Mouse (Mus musculus): ENCODE results near the gene Ltk.
"Not testable (repeated sequence)": the region's sequence is repeated elsewhere in the genome, so short reads cannot be mapped to it uniquely, and the experiment has no call there.

Gene Ltk

DNA sequence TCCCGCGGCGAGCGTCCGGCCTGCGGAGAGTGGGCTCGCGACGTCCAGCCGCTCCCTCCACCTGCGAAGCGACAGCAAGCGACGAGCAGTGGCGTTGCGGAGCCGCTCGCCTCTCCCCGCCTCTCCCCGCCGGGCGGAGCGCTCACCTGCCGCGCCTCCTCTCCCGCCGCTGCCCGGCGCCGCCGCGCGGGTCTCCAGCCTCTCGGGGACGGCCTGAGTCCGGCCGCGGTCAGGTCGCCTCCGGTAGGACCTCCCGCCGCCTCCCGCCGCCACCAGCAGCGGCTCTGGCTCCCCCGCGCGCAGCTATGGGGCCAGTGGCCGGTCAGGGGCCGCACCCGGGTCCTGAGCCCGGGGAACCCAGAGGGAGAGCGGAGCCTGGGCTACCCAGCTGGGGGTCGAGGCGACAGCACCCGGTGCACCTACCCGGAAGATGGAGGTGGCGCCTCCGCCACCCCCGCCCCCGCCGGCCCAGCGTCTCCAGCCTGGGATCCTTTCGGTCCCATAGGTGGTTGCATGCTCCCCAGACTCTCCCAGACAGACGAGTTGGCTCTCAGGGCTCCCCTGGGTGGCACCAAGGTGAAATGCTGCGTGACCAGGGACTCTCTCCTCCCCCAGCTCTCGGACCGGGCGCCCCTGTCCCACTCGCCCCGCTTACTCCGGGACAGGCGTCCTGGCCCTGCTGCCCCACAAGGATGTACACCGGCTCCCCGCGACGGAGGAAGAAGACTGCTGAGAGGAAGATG, 2.0 kb downstream of the Ltk start:
- peak; percentile 34 to 53 for DNase-seq

DNA sequence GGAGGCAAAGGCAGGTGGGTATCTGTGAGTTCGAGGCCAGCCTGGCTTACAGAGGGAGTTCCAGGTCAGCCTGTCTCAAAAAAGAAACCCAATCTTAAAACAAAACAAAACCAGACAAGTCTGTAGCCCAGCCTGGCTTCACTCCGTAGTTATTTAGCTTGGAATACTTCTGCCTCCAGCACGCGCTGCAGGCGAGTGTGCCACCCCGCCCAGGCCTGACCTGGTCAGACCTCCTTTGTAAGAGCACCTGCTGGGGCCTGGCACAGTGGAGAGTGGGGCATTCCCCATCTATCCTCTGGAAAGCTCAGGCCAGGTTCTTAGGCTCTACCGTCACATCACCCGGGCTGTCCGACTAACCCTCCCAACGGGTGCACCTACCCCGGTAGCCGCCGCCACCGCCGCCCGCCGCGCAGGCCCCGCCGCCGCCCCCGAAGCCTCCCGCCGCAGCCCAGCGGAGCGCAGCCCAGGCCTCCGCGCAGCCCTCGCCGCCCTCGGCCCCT, 2.6 kb downstream of the Ltk start:
- no peak for DNase-seq

GRCm38 (mm10) chr2:119749260-119749659, 11.0 kb downstream of the Ltk start:
- DNase-seq = no peak

DNA sequence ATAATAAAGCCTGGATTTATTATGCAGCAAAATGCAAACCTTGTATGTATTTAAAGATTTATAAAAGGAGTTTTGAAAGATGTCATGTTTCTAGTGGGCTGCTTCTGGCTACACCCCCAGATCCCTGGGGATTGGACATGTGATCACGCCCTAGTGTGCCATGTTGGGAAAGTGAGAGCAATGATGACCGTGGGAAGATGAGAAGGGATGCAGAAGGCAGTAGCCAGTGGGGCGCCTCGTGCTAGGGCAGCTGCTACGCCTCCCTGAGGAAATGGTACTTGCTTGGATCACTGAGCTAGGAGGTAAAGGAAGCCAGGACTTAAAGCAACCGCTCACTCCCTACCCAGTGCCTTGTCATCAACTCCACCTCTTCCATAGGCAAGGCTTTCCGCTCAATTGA, 12.7 kb downstream of the Ltk start:
- no peak for DNase-seq

GRCm38 (mm10) chr2:119745281-119745680, 14.9 kb downstream of the Ltk start:
- peak in 1 of 2 experiments; percentile 27 for DNase-seq

DNA sequence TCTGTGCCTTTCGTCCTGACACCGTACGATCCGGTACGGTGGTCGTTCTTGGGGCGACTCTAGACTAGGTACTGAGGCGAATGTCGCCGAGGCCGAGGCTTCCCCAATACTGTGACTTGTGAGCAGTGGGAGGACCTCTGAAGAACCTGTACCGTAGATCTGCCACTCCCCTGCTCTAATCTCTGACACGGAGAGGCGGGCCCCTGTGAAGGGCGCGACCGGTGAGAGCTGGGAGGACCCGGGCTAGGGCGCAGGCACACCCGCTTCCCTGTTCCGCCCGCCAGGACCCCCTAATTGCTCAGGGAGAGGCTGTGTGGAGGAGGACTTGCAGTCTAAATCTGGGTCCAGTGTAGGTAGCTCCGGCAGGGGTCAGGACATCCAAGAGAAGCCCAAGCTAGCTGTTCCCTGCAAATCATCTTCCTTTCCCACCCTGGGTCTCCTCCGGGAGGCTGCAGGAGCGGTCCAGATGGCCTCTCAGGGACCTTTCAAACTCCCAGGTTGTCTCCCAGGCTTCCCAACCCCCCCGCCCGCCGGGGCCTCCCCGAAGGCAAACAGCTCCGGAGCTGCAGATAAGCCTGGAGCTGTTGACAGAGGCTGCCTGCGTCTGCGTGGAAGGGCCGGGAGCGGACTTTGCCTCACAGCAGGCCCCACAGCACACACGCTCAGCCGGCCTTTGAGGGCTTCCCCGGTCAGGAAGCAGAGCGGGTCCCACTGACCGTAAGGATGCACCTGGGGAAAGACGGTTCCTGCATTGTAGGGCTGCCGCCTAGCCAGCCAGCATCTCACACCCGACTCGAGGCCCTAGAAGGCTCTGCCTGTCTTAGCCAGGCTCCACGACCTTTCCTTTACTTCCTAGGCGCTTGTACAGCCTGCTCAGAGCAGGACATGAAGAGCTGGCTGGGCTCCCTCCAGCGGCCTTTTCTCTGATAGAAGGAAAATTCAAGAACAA, 15.8 kb downstream of the Ltk start:
- no peak for DNase-seq

GRCm38 (mm10) chr2:119743808-119744162, 16.4 kb downstream of the Ltk start:
- DNase-seq = no peak

DNA sequence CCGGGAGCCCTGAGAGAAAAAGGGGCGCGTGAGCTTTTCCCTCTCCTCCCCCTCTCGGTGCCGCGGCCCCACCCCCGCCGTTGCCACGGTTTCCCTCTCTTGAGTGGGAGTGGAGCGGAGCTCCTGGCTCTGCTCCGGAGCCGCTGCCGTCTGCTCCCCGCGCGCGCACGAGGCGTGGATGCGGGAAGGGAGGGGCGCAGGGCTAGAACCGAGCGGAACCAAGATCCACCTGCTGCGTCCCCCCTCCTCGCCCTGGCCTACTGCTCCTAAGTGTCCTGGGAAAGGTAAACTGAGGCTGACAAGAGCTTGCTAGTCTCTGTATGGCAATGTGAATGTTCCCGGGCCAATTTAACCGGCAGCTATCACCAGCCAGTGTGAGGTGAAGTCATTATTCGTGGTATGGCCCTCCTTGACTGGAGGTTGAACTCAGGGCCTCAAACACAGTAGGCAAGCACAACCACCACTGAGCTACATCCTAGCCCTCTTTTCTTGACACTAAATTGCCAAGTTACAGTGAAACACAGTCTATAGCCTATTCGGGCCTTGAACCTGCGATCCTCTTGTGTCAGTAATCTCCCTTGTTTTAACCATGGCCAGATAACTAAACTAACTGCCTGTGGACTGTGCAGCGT, 16.9 kb downstream of the Ltk start:
- no peak for DNase-seq

- peak; percentile 35 to 64 for DNase-seq
Measured at GRCm38 (mm10) chr2:119742461-119743175, 17.6 kb downstream of the Ltk start.

DNA sequence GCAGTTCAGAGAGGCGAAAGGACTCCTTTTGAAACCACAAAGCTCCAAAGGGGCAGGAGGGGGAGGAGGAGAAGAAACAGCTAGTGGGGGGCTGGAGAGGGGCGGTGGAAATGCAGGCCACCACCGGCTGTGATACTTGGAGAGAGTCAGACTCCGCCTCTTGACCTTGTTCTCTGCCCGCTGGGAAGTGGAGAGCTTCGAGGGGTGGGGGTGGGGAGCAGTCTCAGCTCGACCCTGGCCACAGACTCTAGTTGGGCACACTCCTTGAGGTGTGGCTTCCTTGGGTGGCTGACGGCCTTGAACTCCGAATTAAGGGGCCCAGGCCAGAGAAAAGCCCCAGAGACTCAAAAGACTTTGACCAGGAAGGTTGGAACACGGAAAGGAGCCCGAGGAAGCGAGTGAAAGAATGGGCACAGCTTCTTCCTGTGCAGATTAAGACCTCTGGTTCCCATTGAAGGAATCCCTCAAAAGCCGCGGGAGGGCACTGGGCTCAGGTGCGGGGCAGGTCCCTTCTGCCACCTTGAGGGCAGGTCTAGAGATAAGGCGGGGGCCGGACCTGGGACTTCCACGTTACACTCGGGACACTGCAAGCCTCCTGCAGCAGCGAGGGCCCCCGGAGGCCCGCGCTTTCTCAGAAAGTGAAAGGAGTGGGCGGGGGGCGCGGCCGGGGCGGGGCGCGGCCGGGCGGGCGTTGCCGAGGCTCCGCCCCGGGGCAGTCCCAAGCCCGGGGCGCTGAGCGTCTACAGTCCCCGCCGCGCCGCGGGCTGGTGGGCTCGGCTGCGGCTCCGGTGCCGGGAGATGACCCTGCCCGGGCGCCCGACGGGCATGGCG, 18.4 kb downstream of the Ltk start, which contains the start of gene Itpka:
Gene Itpka, plus strand, starts transcription at position 757 of the 831 bp plus-strand sequence.
- DNase-seq = peak; percentile 56 to 69

DNA sequence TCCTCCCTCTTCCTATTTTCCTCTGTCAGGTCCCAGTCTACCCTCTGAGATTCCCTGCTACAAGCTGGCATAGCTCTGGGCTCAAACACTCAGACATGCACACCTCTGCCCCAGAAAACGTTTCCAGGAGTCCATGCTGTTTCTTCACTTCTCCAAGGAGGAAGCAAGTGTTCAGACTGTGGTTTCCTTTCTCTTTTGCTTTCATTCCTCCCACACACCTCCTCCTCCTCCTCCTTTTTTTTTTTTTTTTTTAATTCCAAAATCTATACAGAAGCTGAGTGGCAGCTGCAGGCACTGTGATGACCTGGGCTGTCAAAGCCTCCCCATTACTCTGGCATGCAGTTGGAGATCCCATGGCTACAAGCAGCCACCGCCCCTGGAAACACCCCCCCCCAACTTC, 19.7 kb downstream of the Ltk start:
- DNase-seq = no peak

- no peak for DNase-seq
Measured at GRCm38 (mm10) chr2:119737124-119737523, 23.1 kb downstream of the Ltk start.

DNA sequence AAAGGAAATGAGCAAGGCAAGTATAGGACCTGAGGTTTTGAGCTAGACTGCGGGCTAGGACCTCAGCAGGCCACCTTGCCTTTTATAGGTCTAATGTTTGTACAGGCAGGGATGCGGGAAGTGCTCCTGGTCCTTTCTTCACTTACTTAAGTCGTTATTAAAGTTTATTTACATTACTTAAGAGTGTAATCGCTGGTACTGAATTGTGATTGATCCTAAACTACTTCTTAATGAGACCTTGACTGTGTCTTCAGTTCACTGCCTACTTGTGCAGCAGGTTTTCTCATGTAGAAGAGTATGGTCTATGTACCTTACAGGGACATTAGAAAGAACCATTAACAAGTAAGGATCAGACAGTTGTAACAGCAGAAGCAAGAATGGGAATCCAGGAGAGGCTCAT, 29.5 kb downstream of the Ltk start:
- no peak for DNase-seq

DNA sequence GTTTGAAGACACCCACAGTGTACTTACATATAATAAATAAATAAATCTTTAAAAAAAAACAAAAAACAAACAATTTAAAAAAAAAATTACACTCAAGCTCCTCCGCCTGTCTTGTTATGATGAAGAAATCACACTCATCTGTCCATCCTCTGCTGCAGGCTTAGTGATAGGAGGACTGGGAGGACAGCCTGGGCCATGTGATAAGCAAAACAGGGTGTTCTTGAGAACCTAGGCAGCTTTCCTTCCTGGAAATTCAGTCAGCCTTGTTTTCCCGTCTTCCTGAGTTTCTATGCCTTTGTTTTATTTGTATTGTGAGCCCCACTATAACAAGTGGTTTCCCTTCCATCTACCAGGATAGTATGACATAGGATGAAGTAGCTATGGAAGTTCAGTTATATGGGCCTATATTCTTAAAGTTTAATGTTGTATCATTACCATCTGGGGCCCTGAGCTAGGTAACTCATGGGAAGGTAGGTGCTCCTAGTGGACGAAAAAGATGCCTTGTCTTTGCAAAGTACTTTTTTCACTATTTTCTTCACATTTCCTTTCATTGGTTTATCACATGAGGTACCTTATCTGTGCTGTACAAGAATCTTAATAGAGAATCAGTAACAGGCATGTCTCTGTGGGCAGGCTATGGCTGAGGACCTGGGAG, 32.3 kb downstream of the Ltk start:
- DNase-seq = no peak

GRCm38 (mm10) chr2:119721070-119721469, 39.2 kb downstream of the Ltk start:
- no peak for DNase-seq

DNA sequence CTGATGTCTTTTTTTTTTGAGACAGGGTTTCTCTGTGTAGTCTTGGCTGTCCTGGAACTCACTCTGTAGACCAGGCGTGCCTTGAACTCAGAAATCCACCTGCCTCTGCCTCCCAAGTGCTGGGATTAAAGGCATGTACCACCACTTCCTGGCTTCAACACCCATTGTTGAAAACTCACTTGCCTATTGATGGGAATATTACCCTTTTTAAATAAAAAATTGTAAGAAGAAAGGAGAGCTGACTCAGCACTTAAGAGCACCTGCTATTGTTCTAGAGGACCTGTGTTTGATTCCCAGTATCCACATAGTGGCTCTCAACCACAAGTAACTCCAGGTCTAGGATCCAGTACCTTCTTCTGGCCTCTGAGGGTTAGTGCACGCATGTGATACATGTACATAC, 44.4 kb downstream of the Ltk start:
- DNase-seq = not testable (repeated sequence)

DNA sequence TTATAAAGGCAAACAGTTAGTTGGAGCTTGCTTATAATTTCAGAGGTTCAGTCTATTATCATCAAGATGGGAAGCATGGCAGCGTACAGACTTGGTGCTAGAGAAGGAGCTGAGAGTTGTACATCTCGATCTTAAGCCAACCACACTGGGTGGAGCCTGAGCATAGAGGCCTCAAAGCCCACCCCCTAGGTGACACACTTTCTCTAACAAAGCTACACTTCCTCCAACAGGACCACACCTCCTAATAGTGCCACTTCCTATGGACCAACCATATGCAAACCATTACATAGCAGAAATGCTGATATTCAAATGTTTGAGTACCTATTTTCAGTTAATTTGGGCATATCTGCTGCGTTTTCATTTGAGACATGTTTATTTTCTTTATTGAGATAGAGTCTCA, 50.2 kb downstream of the Ltk start:
- DNase-seq = no peak

- no peak for DNase-seq
Measured at GRCm38 (mm10) chr2:119707676-119708075, 52.6 kb downstream of the Ltk start.

- no peak for DNase-seq
Measured at GRCm38 (mm10) chr2:119703171-119703570, 57.1 kb downstream of the Ltk start.

Data from spleen, adult 18-20 months (tissue).